Mouse (Mus musculus): ENCODE data around the gene Utp4.

Utp4 gene

GRCm38 (mm10) chr8:106905727-106906480 is 12.5 kb downstream of the Utp4 start:
- CTCF ChIA-PET = interaction anchor here (0.5 to 1.3 kb wide), 4 partner anchors 19 to 205 kb away, joined by 3 to 7 read pairs (median 5); no protein-coding TSS in a partner anchor

- CTCF ChIA-PET = interaction anchor here (0.5 to 1.3 kb wide), 3 partner anchors 18 to 206 kb away, joined by 3 to 7 read pairs (median 5); no protein-coding TSS in a partner anchor
Measured at GRCm38 (mm10) chr8:106906635-106907034, 13.2 kb downstream of the Utp4 start.

GRCm38 (mm10) chr8:106907450-106907849 is 14.0 kb downstream of the Utp4 start:
- CTCF ChIA-PET = no interaction called here

GRCm38 (mm10) chr8:106908291-106908690 is 14.9 kb downstream of the Utp4 start:
- CTCF ChIA-PET = interaction anchor here (0.7 kb wide), 1 partner anchor 27 kb away, joined by 3 read pairs; no protein-coding TSS in a partner anchor

GRCm38 (mm10) chr8:106913631-106914030 is 20.2 kb downstream of the Utp4 start:
- CTCF ChIA-PET = no interaction called here

- CTCF ChIA-PET = no interaction called here
Measured at GRCm38 (mm10) chr8:106919721-106920394, 26.4 kb downstream of the Utp4 start.

- CTCF ChIA-PET = no interaction called here
Measured at GRCm38 (mm10) chr8:106920395-106920741, 26.9 kb downstream of the Utp4 start.

GRCm38 (mm10) chr8:106924057-106924456 is 30.6 kb downstream of the Utp4 start:
- CTCF ChIA-PET = interaction anchor here (0.5 to 0.9 kb wide), 2 partner anchors 18 to 155 kb away, joined by 5 to 19 read pairs; no protein-coding TSS in a partner anchor

- CTCF ChIA-PET = interaction anchor here (0.8 to 0.9 kb wide), 2 partner anchors 10 to 19 kb away, joined by 5 to 7 read pairs; partner anchors contain the start of gene Sntb2
Measured at GRCm38 (mm10) chr8:106924904-106925349, 31.5 kb downstream of the Utp4 start.

GRCm38 (mm10) chr8:106925446-106925845 is 32.0 kb downstream of the Utp4 start:
- CTCF ChIA-PET = interaction anchor here (0.8 kb wide), 1 partner anchor 10 kb away, joined by 7 read pairs; the partner anchor contains the start of gene Sntb2

- CTCF ChIA-PET = no interaction called here
Measured at GRCm38 (mm10) chr8:106927247-106927646, 33.8 kb downstream of the Utp4 start.

- CTCF ChIA-PET = interaction anchor here (0.7 kb wide), 1 partner anchor 51 kb away, joined by 4 read pairs; no protein-coding TSS in a partner anchor
Measured at GRCm38 (mm10) chr8:106928182-106928581, 34.7 kb downstream of the Utp4 start.

GRCm38 (mm10) chr8:106929155-106929913 is 35.9 kb downstream of the Utp4 start:
- CTCF ChIA-PET = interaction anchor here (0.7 kb wide), 2 partner anchors 615 to 737 kb away, joined by 3 to 5 read pairs; no protein-coding TSS in a partner anchor

GRCm38 (mm10) chr8:106929921-106930320 is 36.5 kb downstream of the Utp4 start:
- CTCF ChIA-PET = interaction anchor here (0.7 kb wide), 1 partner anchor 615 kb away, joined by 3 read pairs; no protein-coding TSS in a partner anchor

GRCm38 (mm10) chr8:106932376-106933065 is 39.1 kb downstream of the Utp4 start:
- CTCF ChIA-PET = no interaction called here

GRCm38 (mm10) chr8:106933506-106934143 is 40.2 kb downstream of the Utp4 start:
- CTCF ChIA-PET = interaction anchor here (0.5 to 0.9 kb wide), 5 partner anchors 29 to 1011 kb away, joined by 3 to 7 read pairs (median 3); no protein-coding TSS in a partner anchor

GRCm38 (mm10) chr8:106934226-106934977 is 41.0 kb downstream of the Utp4 start:
- CTCF ChIA-PET = interaction anchor here (0.6 to 0.9 kb wide), 2 partner anchors 30 to 98 kb away, joined by 3 to 7 read pairs; no protein-coding TSS in a partner anchor

GRCm38 (mm10) chr8:106935324-106935869 is 42.0 kb downstream of the Utp4 start, which contains the start of gene Sntb2:
Gene Sntb2 (plus strand): TSS chr8:106935750.
- CTCF ChIA-PET = interaction anchor here (0.7 kb wide), 1 partner anchor 10 kb away, joined by 7 read pairs; no protein-coding TSS in a partner anchor

- CTCF ChIA-PET = interaction anchor here (0.7 kb wide), 1 partner anchor 11 kb away, joined by 7 read pairs; no protein-coding TSS in a partner anchor
Measured at GRCm38 (mm10) chr8:106935899-106936477, 42.6 kb downstream of the Utp4 start.
